Mouse (Mus musculus) fibroblast of lung, adult 2 months (primary cell): ENCODE data around the gene Kifc3.

ENCODE experiments used
- DNase-seq: peaks from one replicate; pipeline ENCODE4 v3.0.0-alpha.2; 2011; ENCODE audit warnings: low read depth

Gene Kifc3

GRCm38 (mm10) chr8:95075504-95075903, 127.1 kb downstream of the Kifc3 start:
- no peak for DNase-seq

GRCm38 (mm10) chr8:95067582-95067981, 135.0 kb downstream of the Kifc3 start:
- no peak for DNase-seq

GRCm38 (mm10) chr8:95064531-95064930, 138.1 kb downstream of the Kifc3 start:
- peak; percentile 82 for DNase-seq

GRCm38 (mm10) chr8:95059812-95060533, 142.6 kb downstream of the Kifc3 start:
- no peak for DNase-seq

- DNase-seq = no peak
Observed at GRCm38 (mm10) chr8:95058661-95059060, 144.0 kb downstream of the Kifc3 start.

GRCm38 (mm10) chr8:95056414-95056813, 146.2 kb downstream of the Kifc3 start:
- DNase-seq = no peak

GRCm38 (mm10) chr8:95054927-95055510, 147.6 kb downstream of the Kifc3 start, which contains the start of gene Drc7:
Gene Drc7, plus strand, starts transcription at chr8:95055103.
- no peak for DNase-seq

GRCm38 (mm10) chr8:95054438-95054837, 148.2 kb downstream of the Kifc3 start:
- no peak for DNase-seq
